Mouse (Mus musculus) forebrain, embryonic 16.5 days (tissue): ENCODE data around the gene Eps8l1. TPM values are rescaled to one million over a fixed set of nuclear protein-coding genes. Genes with fewer than 3 reads are reported as not detected.
A peak's percentile ranks its signal among the peaks of the same experiment; 100 is the strongest.

Experiments
- ATAC-seq: fragments of 200-750 bp; cut with Nextera tagmentation; 2 replicates; pipeline ENCODE4 v1.8.0; 2017; ENCODE audit warnings: mild to moderate bottlenecking, moderate library complexity
- H3K27ac ChIP-seq: fragments of 300-500 bp; sonication (generic); 2 replicates; pipeline ENCODE4 v1.5.1; 2014; ENCODE audit warnings: low read length, control low read depth
- H3K27me3 ChIP-seq: fragments of 300-500 bp; sonication (generic); replicated peaks from 2 replicates; pipeline ENCODE4 v1.6.1; 2014; ENCODE audit warnings: low read length; ENCODE audit not compliant: control insufficient read depth, insufficient read depth
- H3K36me3 ChIP-seq: fragments of 300-500 bp; sonication (generic); 2 replicates; pipeline ENCODE4 v1.6.1; 2014; ENCODE audit not compliant: control insufficient read depth, insufficient read depth
- H3K4me1 ChIP-seq: fragments of 300-500 bp; sonication (generic); replicated peaks from 2 replicates; pipeline ENCODE4 v1.6.1; 2014; ENCODE audit warnings: low read length; ENCODE audit not compliant: control insufficient read depth, insufficient read depth
- H3K4me2 ChIP-seq: fragments of 300-500 bp; sonication (generic); 2 replicates; pipeline ENCODE4 v1.6.1; 2014; ENCODE audit warnings: mild to moderate bottlenecking, low read length, control low read depth
- H3K4me3 ChIP-seq: fragments of 300-500 bp; sonication (generic); replicated peaks from 2 replicates; pipeline ENCODE4 v1.5.1; 2014; ENCODE audit warnings: mild to moderate bottlenecking, low read length, control low read depth
- H3K9ac ChIP-seq: fragments of 300-500 bp; sonication (generic); replicated peaks from 2 replicates; pipeline ENCODE4 v1.6.1; 2014; ENCODE audit warnings: low read depth, low read length, control low read depth
- H3K9me3 ChIP-seq: fragments of 300-500 bp; sonication (generic); 2 replicates; pipeline ENCODE4 v1.6.1; 2016; ENCODE audit warnings: low read length; ENCODE audit not compliant: control insufficient read depth
- WGBS: fragments of 180-500 bp; shearing (Covaris S2); extraction: QIAGEN DNeasy Blood & Tissue Kit; methylation state at CpG from one replicate; pipeline ENCODE4 v1.1.7; 2014; 5-methylcytosine and 5-hydroxymethylcytosine counted together
- polyA plus RNA-seq: library from polyadenylated mRNA; unstranded; fragments of >200 nt; fragmentation: Nextera tagmentation; extraction: Ambion mirVana; gene quantifications from 2 replicates; pipeline ENCODE4 v1.2.1, GENCODE M21; 2015

Gene Eps8l1
- polyA plus RNA-seq, 1 experiment from 2014 or later = 10.9 TPM

DNA sequence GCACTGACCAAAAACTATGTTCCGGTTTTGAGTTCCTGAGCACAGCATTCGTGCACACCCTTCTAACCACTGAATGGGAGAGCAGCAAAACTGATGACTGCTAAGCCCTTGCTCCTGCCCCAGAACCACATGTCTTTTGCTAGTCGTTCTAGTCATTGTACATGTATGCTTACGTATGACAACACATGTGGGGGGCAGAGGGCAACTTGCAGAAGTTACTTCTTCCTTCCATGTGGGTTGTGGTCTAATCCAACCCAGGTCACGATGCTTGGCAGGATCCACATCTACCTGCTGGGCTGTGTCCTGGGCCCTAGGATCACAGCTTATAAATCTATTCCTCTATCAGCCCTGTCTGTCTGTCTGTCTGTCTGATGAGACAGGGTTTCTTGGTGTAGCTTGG, 43.4 kb downstream of the Eps8l1 start:
- Histone ChIP-seq H3K4me2 (no peak overlapping the region), H3K9ac (no peak overlapping the region), H3K36me3 (no peaks in the 10 kb centered on the region), H3K4me1 (peaks cover 19% of the 10 kb centered on the region), H3K9me3 (no peaks in the 10 kb centered on the region), H3K27me3 (no peaks in the 10 kb centered on the region), H3K27ac (no peak overlapping the region), H3K4me3 (no peak overlapping the region)
- 82% methylated on average over 5 of the region's 5 CpGs for WGBS
- ATAC-seq = no peak

GRCm38 (mm10) chr7:4504646-4505435, 44.4 kb downstream of the Eps8l1 start:
- Histone ChIP-seq H3K27me3 (0 out of 2 replicates have a peak, but pooled peaks cover 2% of the 10 kb centered on the region), H3K9ac (no peak overlapping the region), H3K9me3 (no peaks in the 10 kb centered on the region), H3K27ac (no peak overlapping the region), H3K4me3 (no peak overlapping the region), H3K4me1 (peaks cover 9% of the 10 kb centered on the region), H3K4me2 (no peak overlapping the region), H3K36me3 (no peaks in the 10 kb centered on the region)
- WGBS = 70% methylated on average over 11 of the region's 11 CpGs
- ATAC-seq = no peak

GRCm38 (mm10) chr7:4507220-4507619, 46.7 kb downstream of the Eps8l1 start:
- no peak for ATAC-seq
- Histone ChIP-seq H3K4me1 (no peaks in the 10 kb centered on the region), H3K27me3 (0 out of 2 replicates have a peak, but pooled peaks cover 2% of the 10 kb centered on the region), H3K4me2 (no peak overlapping the region), H3K9me3 (no peaks in the 10 kb centered on the region), H3K9ac (no peak overlapping the region), H3K4me3 (no peak overlapping the region), H3K36me3 (no peaks in the 10 kb centered on the region), H3K27ac (no peak overlapping the region)
- 76% methylated on average over 3 of the region's 4 CpGs for WGBS

- no peak for ATAC-seq
Observed at GRCm38 (mm10) chr7:4508062-4508738, 47.7 kb downstream of the Eps8l1 start.

DNA sequence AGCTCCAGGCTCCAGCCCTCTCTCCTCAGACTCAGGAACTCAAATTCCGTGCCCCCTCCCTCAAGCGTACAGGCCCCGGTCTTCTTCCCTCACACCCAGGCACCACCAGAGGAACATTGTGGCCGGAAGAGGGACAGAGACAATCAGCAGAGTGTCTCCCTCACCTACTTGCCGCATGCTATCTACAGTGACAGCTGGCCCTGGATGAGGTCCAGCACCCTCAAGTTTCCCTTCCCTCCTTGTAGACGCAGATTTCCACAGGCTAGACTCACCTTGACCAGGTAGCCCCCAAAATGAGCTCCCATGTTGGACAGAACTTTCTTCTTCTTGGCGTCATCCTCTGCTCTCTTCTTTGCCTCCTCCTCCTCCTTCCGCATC, 48.3 kb downstream of the Eps8l1 start:
- Histone ChIP-seq H3K27ac (no peak overlapping the region), H3K9me3 (no peaks in the 10 kb centered on the region), H3K4me1 (no peaks in the 10 kb centered on the region), H3K36me3 (no peaks in the 10 kb centered on the region), H3K4me2 (no peak overlapping the region), H3K27me3 (0 out of 2 replicates have a peak, but pooled peaks cover 2% of the 10 kb centered on the region), H3K9ac (no peak overlapping the region), H3K4me3 (no peak overlapping the region)
- no peak for ATAC-seq
- 88% methylated on average over 8 of the region's 8 CpGs for WGBS

More at GRCm38 (mm10) chr7:4508062-4508738, 47.7 kb downstream of the Eps8l1 start:
- H3K36me3 ChIP-seq = no peaks in the 10 kb centered on the region
- H3K27me3 ChIP-seq = 0 out of 2 replicates have a peak, but pooled peaks cover 2% of the 10 kb centered on the region
- no peak overlapping the region for H3K9ac ChIP-seq
- H3K27ac ChIP-seq = no peak overlapping the region
- no peak overlapping the region for H3K4me3 ChIP-seq
- H3K9me3 ChIP-seq = no peaks in the 10 kb centered on the region
- H3K4me1 ChIP-seq = no peaks in the 10 kb centered on the region
- 83% methylated on average over 23 of the region's 32 CpGs for WGBS
- H3K4me2 ChIP-seq = no peak overlapping the region

DNA sequence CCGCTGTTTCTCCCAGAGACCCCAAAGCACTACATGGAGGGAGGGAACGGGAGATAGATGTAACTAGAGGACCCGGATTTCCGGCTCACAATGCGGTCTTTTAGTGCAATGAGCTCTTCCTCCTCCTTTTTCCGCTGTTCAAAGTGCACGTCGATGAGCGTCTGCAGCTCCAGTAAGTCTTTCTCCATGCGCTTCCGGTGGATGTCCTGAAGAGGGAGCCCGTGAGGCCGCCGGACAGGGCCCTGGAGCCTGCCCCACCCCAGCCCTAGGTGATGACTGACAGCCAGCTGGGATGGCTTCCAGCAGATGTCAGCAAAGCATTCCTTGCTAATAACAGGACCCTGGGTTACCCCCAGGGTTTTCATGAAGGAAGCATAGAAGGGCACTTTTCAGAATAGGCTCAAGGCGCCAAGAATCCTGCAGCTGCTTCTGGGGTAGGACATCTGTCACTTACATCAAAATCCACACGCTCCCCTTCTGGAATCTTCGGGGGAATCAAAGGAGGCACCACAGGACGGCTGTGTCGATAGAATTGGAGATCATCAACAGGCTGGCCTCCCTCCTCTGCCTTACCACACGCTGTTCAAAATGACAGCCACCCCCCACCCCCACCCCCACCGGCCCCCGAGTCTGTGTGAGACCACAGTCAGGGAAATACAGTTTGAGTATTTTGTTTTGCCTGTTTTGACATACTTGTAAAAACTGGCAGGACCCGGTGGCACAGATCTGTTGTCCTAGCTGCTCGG, 49.6 kb downstream of the Eps8l1 start:
- no peaks in the 10 kb centered on the region for H3K4me1 ChIP-seq
- H3K27ac ChIP-seq = no peak overlapping the region
- no peak overlapping the region for H3K4me2 ChIP-seq
- no peak overlapping the region for H3K4me3 ChIP-seq
- WGBS = 8% methylated on average over 24 of the region's 24 CpGs
- H3K9me3 ChIP-seq = no peaks in the 10 kb centered on the region
- ATAC-seq = peak; percentile 63
- no peak overlapping the region for H3K9ac ChIP-seq
- H3K36me3 ChIP-seq = no peaks in the 10 kb centered on the region
- H3K27me3 ChIP-seq = 0 out of 2 replicates have a peak, but pooled peaks cover 2% of the 10 kb centered on the region

GRCm38 (mm10) chr7:4511489-4512224, 51.2 kb downstream of the Eps8l1 start:
- no peaks in the 10 kb centered on the region for H3K4me1 ChIP-seq
- no peak overlapping the region for H3K4me2 ChIP-seq
- no peaks in the 10 kb centered on the region for H3K36me3 ChIP-seq
- H3K9ac ChIP-seq = no peak overlapping the region
- 0 out of 2 replicates have a peak, but pooled peaks cover 2% of the 10 kb centered on the region for H3K27me3 ChIP-seq
- ATAC-seq = no peak
- 77% methylated on average over 8 of the region's 8 CpGs for WGBS
- H3K9me3 ChIP-seq = no peaks in the 10 kb centered on the region
- no peak overlapping the region for H3K4me3 ChIP-seq
- H3K27ac ChIP-seq = no peak overlapping the region

- no peak for ATAC-seq
- H3K27me3 ChIP-seq = 0 out of 2 replicates have a peak, but pooled peaks cover 2% of the 10 kb centered on the region
- no peak overlapping the region for H3K9ac ChIP-seq
- H3K4me1 ChIP-seq = no peaks in the 10 kb centered on the region
- no peak overlapping the region for H3K4me3 ChIP-seq
- no peak overlapping the region for H3K4me2 ChIP-seq
- 31% methylated on average over 13 of the region's 13 CpGs for WGBS
- no peaks in the 10 kb centered on the region for H3K9me3 ChIP-seq
- H3K27ac ChIP-seq = no peak overlapping the region
- no peaks in the 10 kb centered on the region for H3K36me3 ChIP-seq
Observed at GRCm38 (mm10) chr7:4513236-4513635, 52.8 kb downstream of the Eps8l1 start.
